Mouse (Mus musculus): ENCODE measurements around the gene Acbd4. TPM values are rescaled to one million over a fixed set of nuclear protein-coding genes. Genes with fewer than 3 reads are reported as not detected.
A peak's percentile ranks its signal among the peaks of the same experiment; 100 is the strongest.

The Acbd4 gene
- polyA plus RNA-seq, 1 experiment from 2014 or later, result 4.0 TPM

DNA sequence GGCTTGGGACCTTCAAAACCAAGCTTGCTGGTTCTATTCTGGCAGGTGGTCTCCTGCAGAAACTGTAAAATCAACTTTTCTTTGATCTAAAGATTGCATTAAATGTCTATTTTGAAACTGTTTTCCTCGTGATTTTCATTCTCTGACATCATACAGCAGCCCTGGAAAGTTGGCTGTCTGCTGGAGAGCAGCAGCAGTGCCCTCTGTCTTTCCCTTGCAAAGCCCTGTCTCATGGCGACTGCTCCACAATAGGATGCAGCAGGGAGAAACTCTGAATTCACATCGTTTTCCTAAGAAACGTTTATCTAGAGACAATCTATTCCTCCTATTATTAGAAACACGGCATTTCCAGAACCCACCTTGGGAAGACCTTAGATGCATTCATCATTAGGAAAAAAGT, 18.1 kb downstream of the Acbd4 start:
- WGBS, result 65% methylated on average over 5 of the region's 5 CpGs
- DNase-seq (ENCODE audit: low spot score), result no peak

DNA sequence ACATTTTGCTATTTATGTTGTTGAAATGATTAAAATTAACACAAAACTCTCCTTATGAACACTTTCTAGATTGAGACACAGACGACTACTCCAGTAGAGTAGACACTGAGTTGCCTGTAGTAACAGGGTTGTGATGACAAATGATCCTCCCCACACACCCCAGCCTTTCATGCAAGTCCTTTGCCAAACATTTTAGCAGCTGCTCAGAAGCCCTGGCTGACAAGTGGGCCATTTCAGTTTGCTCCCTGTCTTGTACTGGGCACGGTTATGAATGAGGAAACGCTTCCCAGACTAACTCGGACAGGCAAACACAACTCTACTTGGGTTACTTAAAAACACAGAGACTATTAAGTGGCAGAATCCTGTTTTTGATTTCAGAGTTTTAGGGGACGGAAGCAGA, 18.8 kb downstream of the Acbd4 start:
- no peak overlapping the region for H3K4me3 ChIP-seq
- H3K27me3 ChIP-seq (ENCODE audit: low read depth, poor library complexity, severe bottlenecking), result no peaks in the 10 kb centered on the region
- DNase-seq (ENCODE audit: low spot score), result no peak
- WGBS, result 82% methylated on average over 5 of the region's 5 CpGs
- H3K36me3 ChIP-seq, result no peaks in the 10 kb centered on the region
- peaks cover 27% of the 10 kb centered on the region for H3K4me1 ChIP-seq
- H3K27ac ChIP-seq, result no peak overlapping the region
- H3K9me3 ChIP-seq (replicated peaks), result no peaks in the 10 kb centered on the region

More for the DNA sequence above, 18.1 kb downstream of the Acbd4 start:
- peaks cover 32% of the 10 kb centered on the region for H3K4me1 ChIP-seq
- H3K27me3 ChIP-seq (ENCODE audit: low read depth, poor library complexity, severe bottlenecking), result no peaks in the 10 kb centered on the region
- no peak overlapping the region for H3K4me3 ChIP-seq
- no peaks in the 10 kb centered on the region for H3K36me3 ChIP-seq
- no peaks in the 10 kb centered on the region for H3K9me3 ChIP-seq (replicated peaks)
- no peak overlapping the region for H3K27ac ChIP-seq

DNA sequence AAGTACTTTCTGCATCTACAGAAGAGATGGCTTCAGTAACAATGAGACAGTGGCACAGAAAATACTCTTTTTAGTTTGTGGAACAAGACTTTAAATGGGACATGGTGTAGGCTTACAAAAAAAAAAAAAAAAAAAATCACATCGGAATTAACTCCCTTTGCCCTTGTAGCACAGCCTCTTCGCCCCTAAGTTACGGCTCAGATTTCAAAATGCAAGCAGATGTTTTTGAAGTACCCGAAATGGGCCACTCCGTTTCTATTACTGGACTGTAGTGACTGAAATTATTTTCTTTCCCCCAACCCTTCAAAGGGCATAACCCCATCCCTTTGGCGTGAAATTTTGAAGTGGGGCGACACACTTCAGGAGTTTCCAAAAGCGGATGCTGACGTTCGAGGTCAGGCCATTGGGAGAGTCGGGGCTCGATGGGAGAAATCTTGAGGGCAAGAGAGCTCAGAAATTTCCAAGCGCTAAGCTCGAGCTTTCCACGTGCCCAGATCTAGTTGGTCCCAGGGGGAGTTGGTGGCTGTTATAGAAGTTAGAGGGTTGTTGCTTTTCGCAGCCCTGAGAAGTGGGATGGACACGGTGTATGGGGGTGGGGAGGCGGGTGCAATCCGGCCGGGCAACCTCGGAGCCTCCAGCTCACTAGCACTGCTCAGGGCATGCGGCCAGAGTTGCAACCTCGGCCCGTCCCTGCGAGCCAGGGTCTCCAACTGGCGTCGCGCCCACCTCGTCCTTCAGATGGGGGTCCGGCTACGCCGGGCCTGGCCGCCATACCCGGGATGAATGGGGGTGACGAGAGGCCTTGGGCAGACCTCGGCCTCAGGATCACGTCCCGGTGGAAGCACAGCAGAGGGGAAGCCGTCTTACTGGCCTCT, 30.5 kb downstream of the Acbd4 start, which contains the start of gene Hexim2:
Hexim2 (plus strand) TSS at position 729 of the 875 bp plus-strand sequence.
- WGBS, result under 1% methylated on average over 39 of the region's 39 CpGs
- DNase-seq (ENCODE audit: low spot score), result peak; percentile 76

GRCm38 (mm10) chr11:103132576-103133455, 31.3 kb downstream of the Acbd4 start:
- H3K4me1 ChIP-seq, result peaks cover 27% of the 10 kb centered on the region
- peaks cover 12% of the 10 kb centered on the region; the same call in 1 of the 2 replicates for H3K36me3 ChIP-seq
- H3K27me3 ChIP-seq (ENCODE audit: low read depth, poor library complexity, severe bottlenecking), result no peaks in the 10 kb centered on the region
- peak; percentile 100 for DNase-seq (ENCODE audit: low spot score)
- no peaks in the 10 kb centered on the region for H3K9me3 ChIP-seq (replicated peaks)
- WGBS, result under 1% methylated on average over 58 of the region's 58 CpGs
- H3K4me3 ChIP-seq, result peak overlapping the region; percentile 90
- peak overlapping the region; percentile 100 for H3K27ac ChIP-seq

More for the DNA sequence above, 30.5 kb downstream of the Acbd4 start, which contains the start of gene Hexim2:
- Histone ChIP-seq H3K36me3 (peaks cover 12% of the 10 kb centered on the region; the same call in 1 of the 2 replicates), H3K4me1 (peaks cover 27% of the 10 kb centered on the region), H3K9me3 (replicated peaks) (no peaks in the 10 kb centered on the region), H3K27ac (peak within 1 kb of the TSS; percentile 100), H3K4me3 (peak within 1 kb of the TSS; percentile 90), H3K27me3 (ENCODE audit: low read depth, poor library complexity, severe bottlenecking) (no peaks in the 10 kb centered on the region)

DNA sequence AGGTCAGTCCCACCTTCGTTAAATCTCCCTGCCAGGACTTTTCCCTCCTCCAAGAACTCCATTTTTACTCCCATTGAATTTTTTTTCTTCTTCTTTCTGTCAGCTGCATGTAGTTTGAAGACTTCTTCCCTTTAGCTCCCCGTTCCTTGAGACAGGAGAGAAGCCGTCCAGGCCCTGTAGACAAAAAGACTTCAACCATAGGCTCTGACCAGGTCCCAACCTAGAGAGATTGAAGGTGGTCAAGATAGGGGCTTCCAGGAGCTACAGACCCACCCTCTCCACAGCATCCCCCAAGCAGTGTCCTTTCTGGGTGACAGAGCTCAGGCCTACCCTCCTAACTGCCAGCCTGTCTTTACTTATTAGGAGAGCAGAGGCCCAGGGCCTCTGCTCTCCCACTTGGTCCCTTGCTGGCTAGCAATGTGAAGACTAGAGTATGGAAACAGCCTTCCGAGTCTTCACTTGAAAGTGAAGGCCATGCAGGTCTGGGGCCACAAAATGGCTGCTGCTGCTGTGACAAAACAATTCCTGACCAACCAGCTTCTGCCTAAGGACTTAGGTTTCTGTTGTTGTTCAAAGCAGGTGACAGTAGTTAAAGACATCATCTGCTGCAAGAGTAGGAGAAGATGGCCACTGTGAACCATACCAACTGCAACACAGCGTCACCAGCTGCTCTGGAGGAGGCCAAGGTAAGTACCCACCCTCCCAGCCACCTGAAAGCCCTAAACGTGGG, 32.1 kb downstream of the Acbd4 start:
- peak overlapping the region; percentile 100 for H3K27ac ChIP-seq
- H3K36me3 ChIP-seq, result peaks cover 19% of the 10 kb centered on the region
- no peak for DNase-seq (ENCODE audit: low spot score)
- WGBS, result 59% methylated on average over 6 of the region's 6 CpGs
- no peaks in the 10 kb centered on the region for H3K27me3 ChIP-seq (ENCODE audit: low read depth, poor library complexity, severe bottlenecking)
- no peaks in the 10 kb centered on the region for H3K9me3 ChIP-seq (replicated peaks)
- H3K4me3 ChIP-seq, result peak overlapping the region; percentile 90
- H3K4me1 ChIP-seq, result peaks cover 27% of the 10 kb centered on the region

DNA sequence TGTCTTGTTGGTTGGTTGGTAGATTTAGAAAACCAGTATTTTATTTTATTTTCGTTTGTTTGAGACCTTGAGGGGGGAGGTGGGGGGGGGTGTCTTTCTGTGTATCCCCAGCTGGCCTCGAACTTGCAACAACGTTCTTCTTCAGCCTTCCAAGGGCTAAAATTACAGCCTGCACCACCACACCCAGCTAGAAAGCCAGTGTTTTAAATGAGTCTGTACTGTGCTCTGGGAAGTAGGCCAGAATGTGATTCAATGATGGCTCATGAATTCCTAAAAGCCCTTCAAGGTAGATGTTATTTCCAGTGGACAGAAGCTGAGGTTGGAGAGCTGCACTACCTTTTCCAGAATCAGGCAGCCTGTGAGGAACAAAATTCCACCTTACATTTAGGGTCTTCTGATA, 32.7 kb downstream of the Acbd4 start:
- Histone ChIP-seq H3K4me3 (peak overlapping the region; percentile 90; the same call in 1 of the 2 replicates), H3K36me3 (peaks cover 22% of the 10 kb centered on the region), H3K27me3 (ENCODE audit: low read depth, poor library complexity, severe bottlenecking) (no peaks in the 10 kb centered on the region), H3K9me3 (replicated peaks) (no peaks in the 10 kb centered on the region), H3K27ac (peak overlapping the region; percentile 100; the same call in 1 of the 2 replicates), H3K4me1 (peaks cover 27% of the 10 kb centered on the region)
- WGBS, result 85% methylated on average over 3 of the region's 3 CpGs
- no peak for DNase-seq (ENCODE audit: low spot score)

GRCm38 (mm10) chr11:103136039-103136577, 34.6 kb downstream of the Acbd4 start:
- no peak overlapping the region for H3K4me3 ChIP-seq
- H3K27me3 ChIP-seq (ENCODE audit: low read depth, poor library complexity, severe bottlenecking), result no peaks in the 10 kb centered on the region
- peaks cover 24% of the 10 kb centered on the region for H3K36me3 ChIP-seq
- H3K9me3 ChIP-seq (replicated peaks), result no peaks in the 10 kb centered on the region
- no peak for DNase-seq (ENCODE audit: low spot score)
- H3K4me1 ChIP-seq, result peaks cover 26% of the 10 kb centered on the region
- no peak overlapping the region for H3K27ac ChIP-seq
- WGBS, result 88% methylated on average over 8 of the region's 8 CpGs

- H3K27ac ChIP-seq, result peak overlapping the region; percentile 88; the same call in 1 of the 2 replicates
- 85% methylated on average over 14 of the region's 14 CpGs for WGBS
Measured at GRCm38 (mm10) chr11:103139951-103140762, 38.7 kb downstream of the Acbd4 start.

GRCm38 (mm10) chr11:103140763-103141100, 39.2 kb downstream of the Acbd4 start:
- WGBS, result 60% methylated on average over 6 of the region's 6 CpGs
- H3K36me3 ChIP-seq, result peaks cover 24% of the 10 kb centered on the region
- H3K4me1 ChIP-seq, result peaks cover 46% of the 10 kb centered on the region
- DNase-seq (ENCODE audit: low spot score), result no peak
- no peak overlapping the region for H3K4me3 ChIP-seq
- H3K27ac ChIP-seq, result peak overlapping the region; percentile 88
- no peaks in the 10 kb centered on the region for H3K9me3 ChIP-seq (replicated peaks)
- no peaks in the 10 kb centered on the region for H3K27me3 ChIP-seq (ENCODE audit: low read depth, poor library complexity, severe bottlenecking)

More at GRCm38 (mm10) chr11:103139951-103140762, 38.7 kb downstream of the Acbd4 start:
- H3K27me3 ChIP-seq (ENCODE audit: low read depth, poor library complexity, severe bottlenecking), result no peaks in the 10 kb centered on the region
- peaks cover 43% of the 10 kb centered on the region for H3K4me1 ChIP-seq
- no peaks in the 10 kb centered on the region for H3K9me3 ChIP-seq (replicated peaks)
- H3K4me3 ChIP-seq, result no peak overlapping the region
- no peak for DNase-seq (ENCODE audit: low spot score)
- peaks cover 24% of the 10 kb centered on the region for H3K36me3 ChIP-seq

DNA sequence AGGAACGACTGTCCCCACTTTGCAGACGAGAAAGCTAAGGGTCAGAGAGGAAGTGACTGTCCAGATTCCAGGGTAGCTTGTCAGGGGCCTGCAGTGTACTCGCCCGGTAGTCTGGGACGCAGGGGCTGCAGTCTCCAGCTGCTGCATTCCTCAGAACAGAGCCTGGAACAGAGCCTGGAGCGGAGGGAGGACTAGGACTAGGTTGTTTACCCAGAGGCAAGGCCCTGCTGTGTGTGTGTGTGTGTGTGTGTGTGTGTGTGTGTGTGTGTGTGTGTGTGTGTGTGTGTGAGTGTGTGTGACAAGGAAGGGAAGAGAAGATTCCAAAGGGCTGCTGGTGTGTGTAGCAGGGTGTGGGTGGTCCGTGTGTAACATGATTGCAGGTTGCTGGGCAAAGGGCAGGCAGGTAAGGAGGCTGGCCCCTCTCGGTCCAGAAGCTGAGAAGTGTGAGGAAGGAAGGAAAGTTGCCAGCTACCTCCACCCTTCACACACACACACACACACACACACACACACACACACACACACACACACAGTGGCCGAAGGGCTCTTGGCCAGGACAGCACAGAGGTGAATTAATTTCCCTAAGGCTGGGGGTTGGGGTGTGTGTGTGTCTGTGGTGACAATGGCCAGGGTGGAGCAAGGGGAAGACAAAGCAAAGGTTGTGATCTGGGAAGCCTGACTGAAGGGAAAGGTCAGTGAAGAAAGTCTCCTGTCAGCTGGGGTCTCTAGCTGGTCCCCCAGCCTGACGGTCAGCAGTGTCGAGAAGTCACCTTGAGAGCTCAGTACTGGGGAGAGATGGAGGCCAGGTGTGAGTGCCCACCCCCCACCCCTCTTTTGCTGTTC, 39.8 kb downstream of the Acbd4 start:
- H3K9me3 ChIP-seq (replicated peaks), result no peaks in the 10 kb centered on the region
- peaks cover 46% of the 10 kb centered on the region for H3K4me1 ChIP-seq
- peak overlapping the region; percentile 88 for H3K27ac ChIP-seq
- peaks cover 24% of the 10 kb centered on the region for H3K36me3 ChIP-seq
- DNase-seq (ENCODE audit: low spot score), result peak; percentile 43
- no peak overlapping the region for H3K4me3 ChIP-seq
- no peaks in the 10 kb centered on the region for H3K27me3 ChIP-seq (ENCODE audit: low read depth, poor library complexity, severe bottlenecking)
- 46% methylated on average over 10 of the region's 11 CpGs for WGBS

GRCm38 (mm10) chr11:103141944-103142255, 40.4 kb downstream of the Acbd4 start:
- Histone ChIP-seq H3K36me3 (peaks cover 24% of the 10 kb centered on the region), H3K27me3 (ENCODE audit: low read depth, poor library complexity, severe bottlenecking) (no peaks in the 10 kb centered on the region), H3K27ac (peak overlapping the region; percentile 88), H3K4me3 (no peak overlapping the region), H3K9me3 (replicated peaks) (no peaks in the 10 kb centered on the region), H3K4me1 (peaks cover 46% of the 10 kb centered on the region)
- 27% methylated on average over 1 of the region's 1 CpGs for WGBS
- no peak for DNase-seq (ENCODE audit: low spot score)

Measured in limb, embryonic 10.5 days (tissue).